Mouse (Mus musculus) MN1 (cell line): Measurements from ENCODE around the gene Gfy.
A peak's percentile ranks its signal among the peaks of the same experiment; 100 is the strongest.

Source experiments
- DNase-seq: peaks from one replicate; pipeline ENCODE4 v3.0.0-alpha.2; 2016; ENCODE audit warnings: low spot score

The Gfy gene

DNA sequence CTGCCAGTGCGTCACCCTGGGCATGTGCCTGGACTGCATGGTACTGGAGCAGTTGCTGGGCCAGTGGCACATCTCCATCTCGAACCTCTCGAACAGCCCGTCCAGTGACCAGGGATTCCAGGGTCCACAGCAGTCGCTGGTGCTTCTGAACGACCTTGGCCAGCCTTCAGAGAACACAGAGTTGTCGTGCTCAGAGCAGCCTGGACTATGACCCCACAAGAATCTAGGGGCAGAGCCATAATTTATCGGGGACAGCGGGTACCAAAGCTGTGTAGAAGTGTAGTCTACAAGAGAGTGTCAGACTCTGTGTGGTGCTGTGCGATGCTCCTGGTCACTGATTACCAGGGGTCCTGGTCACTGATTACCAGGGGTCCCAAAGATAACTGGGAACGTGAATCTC is 31.5 kb downstream of the Gfy start:
- no peak for DNase-seq

DNA sequence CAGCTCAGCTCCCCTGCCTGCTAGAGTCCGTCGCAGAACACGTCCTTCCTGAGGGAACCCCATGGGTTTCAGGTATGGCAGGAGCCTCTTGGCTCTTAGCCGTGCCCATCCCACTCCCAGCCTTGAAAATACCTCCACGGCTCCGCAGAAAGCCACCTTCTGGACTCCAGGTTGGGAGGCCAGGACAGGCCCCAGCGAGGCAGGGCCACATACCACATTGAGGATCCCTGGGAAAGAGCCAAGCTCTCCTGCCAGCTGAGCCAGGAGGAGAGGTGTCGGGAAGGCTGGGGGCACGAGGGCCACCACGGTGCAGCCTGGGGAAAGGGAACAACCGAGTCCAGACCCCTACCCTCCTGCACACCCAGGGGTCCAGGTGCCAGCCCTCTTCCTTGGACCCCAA is 32.1 kb downstream of the Gfy start:
- DNase-seq, result no peak

DNA sequence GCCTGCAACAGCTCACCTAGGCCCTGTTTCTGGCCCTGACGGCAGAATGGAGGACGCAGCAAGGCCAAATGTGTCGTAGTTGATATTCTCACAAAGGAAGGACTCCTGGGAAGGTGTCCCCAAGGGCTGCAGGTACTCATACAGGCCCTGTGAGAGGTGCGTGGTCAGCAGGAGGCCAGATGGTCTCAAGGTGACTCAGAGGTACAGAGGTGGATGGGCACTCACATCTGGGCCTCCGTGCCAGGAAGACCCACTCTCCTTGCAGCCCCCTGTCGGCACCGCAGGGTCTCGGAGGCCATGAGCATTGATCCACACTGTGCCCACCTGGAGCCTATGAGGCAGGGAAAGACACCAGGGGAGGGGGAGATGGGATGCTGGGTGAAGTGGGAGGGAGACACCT is 33.9 kb downstream of the Gfy start:
- no peak for DNase-seq

DNA sequence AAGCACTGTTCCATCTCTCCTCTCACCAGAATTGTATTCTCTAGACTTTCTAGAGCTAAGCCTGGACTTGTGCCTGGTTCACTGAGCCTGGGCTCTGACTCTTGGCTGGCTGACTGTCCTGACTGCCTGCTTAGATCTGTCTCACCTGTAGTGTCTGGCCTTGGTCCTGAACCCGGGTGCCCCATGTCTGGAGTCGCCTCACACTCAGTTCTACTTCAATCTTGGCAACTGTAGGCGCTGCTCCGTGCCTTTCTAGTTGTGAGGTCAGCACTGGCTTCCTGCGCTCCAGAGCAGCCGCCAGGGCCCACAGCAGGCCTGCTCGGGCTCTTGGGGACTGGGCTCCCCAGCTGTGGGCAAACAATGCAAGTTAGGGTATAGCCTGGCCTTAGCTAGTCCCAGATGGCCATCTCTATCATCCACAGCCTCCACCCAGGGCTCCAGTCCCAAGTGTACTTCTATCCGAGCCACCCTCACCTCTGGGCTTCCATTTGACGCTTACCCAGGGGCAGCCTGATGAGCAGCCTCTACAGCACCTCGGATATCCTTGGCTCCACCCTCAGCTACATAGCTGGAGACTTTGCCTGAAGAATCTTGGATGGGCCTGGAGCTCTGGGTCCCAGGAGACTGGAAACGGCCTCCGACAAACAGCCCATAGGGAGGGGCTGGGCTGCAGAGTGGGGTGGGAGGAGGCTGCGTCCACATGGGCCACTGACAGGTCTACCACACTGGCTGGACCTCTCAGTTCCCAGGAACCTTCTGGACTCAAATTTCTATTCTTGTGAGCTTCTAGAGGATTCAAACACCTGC is 34.8 kb downstream of the Gfy start:
- no peak for DNase-seq

DNA sequence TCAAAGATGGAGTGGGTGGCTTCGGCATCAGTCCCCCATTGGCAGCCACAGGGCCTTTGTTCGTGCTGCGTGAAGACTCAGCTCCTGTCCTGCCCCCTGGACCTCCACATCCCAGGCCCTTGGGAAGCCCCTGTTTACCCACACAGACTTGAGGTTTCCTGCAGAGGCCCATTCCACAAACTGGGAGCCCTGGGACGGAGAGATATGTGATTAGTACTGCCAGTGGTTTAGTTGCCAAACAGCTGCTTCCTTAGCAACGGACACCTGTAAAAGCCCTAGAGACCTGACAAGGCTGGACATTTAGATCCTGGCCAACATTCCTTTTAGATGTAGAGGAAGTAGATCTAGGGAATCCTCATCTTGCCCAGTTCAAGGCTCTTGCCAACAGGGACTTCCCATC is 37.5 kb downstream of the Gfy start:
- DNase-seq, result no peak

DNA sequence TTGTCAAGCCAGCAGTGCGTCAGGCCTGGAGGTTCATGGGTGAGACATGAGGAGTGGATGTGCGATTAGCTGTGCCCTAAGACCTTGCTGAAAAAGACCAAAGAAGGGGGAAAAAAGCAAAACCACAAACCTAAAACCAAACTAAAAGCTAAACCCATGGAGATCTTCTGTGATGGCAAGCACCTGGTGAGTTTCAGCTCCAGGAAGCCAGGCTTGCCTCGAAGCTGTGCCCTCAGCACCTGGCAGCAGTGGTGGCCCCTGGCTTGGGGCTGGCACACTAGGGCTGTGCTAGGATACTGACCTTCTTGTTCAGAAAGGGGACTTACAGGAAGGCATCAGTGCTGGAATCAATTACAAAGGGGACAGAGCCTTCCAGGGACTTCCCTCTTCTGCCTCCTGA is 38.0 kb downstream of the Gfy start:
- DNase-seq, result no peak

DNA sequence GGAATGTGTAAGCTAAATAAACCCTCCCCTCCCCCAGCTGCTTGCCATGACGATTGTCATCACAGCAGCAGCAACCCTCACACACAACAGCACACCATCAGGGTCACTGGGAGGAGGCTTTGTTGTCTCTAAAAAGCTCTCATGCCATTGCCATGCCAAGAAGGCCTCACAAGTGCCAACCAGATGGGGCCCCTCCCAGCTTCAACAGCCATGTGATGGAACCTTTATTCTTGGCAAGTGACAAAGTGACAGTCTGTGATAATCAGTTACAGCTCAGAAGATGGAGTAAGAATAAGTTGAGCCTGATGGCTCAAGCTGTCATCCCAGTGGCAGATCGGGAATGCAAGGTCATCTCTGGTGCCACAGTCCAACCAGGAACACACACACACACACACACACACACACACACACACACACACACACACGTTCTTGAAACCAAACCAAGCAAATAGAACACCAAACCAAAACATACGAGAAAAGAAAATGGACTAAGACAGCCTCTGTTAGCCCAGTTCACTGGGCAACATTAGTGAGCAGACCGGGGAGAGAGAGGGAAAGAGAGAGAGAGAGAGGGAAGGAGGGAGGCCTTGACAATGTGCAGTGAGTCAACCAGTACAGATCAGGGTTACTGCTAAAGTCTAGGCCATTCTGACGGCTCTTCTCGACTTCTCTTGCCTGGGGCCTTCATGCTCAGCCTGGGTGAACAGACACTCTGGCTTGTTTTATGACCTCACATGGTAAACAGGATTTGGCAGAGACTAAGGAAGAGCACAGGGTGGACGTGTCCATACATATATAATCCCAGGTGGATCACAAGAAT is 39.3 kb downstream of the Gfy start:
- no peak for DNase-seq

DNA sequence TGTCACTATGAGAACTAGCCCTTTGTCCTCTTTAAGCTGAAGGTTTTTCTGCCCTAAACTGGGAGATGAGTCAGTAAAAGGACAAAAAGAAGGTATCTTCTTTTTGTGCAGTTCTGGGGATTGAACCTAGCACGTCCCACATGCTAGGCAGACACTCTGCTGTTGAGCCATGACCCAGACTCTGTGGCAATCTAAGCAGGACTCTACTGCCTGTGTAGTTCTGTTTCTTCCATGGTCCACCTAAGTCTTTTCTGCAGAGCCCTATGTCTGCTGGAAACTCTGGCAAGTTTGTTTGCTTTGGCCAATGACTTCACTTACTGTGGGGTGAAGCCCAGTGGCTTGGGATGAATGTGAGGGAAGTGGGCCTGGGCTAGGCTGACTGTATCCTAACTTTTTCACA is 41.0 kb downstream of the Gfy start:
- DNase-seq, result no peak

DNA sequence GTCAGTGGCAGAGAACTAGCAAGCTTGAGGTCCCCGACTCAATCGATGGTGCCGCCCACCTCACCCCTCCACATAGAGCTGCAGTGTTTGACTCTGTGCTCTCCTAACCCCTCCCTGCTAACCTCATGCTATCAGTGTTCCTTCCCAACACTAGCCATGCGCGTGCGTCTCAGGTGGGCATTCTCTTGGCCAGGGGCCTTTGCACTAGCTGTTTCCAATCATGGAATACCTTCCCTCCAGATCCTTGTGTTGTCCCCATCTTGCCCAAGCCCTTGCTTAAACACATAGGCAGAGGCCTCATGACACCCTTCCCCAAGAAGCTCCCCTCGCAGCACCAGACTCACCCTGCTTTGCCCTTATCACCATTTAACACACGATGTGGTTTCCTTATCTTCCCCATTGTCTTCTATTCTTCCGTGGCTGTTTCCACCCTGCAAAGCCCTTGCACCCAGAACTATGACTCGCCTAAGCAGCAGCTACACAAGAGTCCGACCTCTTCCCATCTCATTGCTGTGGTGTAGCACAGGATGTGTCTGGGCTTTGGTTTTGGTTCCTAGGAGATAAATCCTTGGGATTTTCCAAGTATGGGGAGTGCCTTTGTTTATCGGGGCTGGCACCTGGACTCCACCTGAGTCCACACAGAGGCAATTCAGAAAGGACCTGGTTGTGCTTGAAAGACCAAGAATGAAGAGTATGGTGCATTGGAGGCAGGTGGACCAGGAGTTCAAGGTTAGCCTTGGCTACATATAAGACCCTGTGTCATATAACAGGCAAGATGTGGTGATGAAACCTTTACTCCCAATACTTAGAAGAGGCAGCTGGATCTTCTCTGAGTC is 42.0 kb downstream of the Gfy start:
- no peak for DNase-seq

DNA sequence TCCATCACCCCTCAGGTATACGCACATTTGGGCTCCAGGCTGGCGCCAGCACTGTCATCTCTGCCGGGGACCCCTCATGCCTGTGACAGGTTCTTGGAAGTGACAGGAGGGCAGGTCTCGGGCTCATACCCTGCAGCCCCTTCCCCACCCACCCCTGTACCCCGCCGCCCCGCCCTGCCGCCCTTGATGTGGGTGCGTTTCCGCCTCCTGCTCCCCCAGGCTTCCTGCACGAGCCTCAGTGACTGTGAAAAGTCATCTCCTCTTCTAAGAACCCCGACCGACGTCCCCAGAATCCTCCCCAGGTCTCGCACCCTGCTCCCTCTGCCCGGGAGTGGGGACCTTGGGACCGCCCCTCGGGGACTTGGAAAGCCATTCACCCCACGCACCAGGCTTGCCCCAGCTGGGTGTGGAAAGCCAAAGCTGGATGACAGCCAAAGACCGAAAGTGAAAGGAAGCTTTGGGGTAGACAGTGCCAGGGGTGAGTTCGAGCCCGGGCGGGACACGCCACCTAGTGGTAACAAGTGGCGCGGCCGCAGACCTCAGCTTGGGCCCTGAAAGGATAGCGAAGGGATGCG is 43.3 kb downstream of the Gfy start, which contains the start of the genes Gm45713 and Flt3l:
Gm45713 (minus strand) TSS at position 239 of the 575 bp plus-strand sequence.
Flt3l (minus strand) TSS at position 440 of the 575 bp plus-strand sequence.
- DNase-seq, result peak; percentile 90

DNA sequence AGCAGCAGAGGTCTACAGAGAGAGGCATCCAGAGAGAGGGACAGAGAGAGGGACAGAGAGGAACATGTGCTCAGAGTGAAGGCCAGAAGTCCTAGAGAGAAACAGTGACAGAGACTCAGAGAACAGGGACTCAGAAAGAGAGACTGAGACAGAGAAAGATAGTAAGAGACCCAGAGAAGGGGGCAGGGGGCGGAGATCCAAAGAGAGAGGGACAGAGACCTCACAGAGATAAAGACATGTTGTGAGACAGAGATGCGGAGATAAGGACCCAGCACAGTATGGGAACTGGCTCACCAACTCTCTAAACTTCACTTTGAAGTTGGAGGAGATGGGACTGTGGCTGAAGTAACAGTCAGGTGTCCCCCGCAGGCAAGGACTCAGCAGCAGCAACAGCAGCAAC is 44.0 kb downstream of the Gfy start:
- no peak for DNase-seq

DNA sequence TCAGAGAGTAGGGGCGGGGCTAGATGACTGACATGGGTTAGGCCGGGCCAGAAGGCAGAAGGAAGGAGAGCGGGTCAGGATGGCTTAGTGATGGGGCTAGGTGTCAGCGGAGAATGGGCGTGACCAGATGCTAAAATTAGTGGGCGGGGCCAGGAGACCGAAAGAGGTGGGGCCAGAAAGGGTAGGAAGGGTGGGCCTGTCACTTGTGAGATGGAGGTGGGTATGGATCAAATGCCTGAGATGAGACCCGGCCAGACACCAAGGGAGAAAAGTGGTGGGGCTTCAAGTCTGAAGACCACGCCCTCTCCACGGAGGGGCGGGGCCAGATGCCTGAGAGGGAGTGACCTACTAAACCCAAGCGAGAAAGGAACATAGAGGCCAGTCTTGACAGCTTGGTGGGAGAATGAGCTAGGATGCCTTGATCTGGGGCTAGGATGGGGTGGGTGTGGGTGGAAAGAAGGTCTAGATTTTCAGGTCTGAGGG is 44.8 kb downstream of the Gfy start:
- DNase-seq, result no peak

DNA sequence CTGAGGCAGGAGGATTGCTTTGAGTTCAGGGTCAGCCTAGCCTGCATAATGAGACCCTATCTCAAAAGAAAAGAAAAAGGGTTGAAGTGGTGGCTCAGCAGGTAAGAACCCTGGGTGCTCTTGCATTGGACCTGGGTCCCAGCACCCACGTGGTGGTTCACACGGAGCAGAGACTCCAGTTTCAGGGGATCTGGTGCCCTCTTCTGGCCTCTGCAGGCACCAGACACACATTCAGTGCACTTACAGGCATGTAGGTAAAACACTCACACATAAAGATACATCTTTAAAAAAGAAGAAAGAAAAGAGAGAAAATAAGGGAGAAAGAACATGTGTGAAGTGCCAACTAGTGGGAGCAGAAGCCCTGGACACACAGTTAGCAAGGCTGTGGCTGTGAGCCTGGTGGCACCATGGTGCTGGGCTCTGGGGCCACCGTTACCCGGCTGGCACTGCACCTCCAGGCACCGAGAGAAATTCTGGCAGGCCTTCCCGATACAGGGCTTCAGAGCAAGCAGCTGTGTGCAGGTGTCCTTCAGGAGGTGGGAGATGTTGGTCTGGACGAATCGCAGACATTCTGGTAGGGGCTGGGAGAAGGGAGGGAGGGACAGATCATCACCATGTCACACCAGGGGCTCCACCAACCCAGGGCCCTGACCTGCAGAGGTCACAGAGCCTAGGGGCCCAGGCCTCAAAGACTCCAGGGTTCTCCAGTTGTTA is 45.8 kb downstream of the Gfy start:
- no peak for DNase-seq

DNA sequence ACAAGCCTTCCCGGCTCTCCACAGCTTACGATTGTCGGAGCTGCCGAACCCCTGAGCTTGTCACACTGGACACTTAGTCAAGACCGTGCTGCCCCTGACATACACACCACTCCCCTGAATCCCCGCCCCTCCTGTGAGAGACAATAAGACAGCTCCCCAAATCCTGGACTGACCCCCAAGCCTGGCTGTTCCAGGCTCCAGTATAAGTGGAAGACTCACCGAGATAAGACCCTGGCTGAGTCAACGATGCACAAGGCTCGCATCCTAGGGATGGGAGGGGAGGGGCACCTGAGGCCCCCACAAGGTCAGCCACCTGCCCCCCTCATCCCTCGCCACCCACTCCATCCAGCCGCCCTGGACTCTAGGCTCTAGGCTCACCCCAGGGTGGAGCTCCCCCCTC is 47.5 kb downstream of the Gfy start:
- no peak for DNase-seq

DNA sequence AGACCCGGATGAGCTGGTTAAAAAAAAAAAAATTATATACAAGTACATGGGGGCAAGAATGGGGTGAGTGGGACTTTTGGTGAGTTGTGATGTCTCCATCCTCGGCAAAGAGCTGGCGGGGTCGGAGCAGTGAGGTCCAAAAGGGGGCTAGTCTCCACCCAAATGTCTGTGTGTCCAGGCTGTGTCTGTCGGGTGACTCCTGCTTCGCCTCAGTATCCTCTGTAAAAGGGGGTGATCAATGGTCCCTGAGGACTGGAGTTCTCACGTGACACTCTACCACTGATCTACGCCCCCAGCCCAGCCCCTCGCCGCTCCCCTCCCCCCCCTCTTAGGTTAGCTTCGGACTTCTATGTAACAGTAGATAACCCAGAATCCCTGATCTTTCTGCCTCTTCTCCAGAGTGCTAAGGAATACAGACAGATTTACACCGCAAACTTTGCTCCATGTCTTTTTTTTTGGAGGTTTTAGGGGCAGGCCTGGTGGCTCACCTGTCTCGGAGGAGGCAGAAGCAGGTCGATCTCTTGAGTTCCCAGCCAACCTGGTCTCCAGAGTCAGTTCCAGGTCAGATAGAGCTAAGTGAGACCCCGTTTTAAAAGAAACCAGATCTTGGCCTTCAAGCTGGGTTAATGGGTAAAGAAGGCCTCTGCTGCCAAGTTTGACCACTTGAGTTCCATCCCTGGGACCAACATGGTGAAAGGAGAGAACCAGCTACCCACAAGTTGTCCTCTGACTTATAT is 49.4 kb downstream of the Gfy start:
- no peak for DNase-seq

DNA sequence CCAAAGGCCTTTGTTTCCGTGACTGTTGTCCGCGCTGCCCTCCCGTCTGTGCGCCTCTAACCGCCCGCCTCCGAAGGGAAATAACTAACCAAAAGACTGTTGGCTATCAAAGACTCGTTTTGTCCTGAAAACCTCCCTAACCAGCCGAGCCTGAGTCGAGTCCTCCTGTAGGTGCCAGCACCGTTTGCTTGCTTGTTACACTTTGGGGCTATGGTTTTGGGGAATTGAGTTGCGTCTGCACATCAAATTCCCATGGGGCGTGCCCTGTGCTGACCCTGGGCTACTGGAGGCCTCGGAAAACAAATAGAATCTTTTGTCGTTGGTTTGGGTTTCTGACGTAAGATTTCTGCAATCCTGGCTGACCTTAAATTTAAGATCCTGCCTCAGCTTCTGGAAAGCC is 50.1 kb downstream of the Gfy start:
- peak; percentile 79 for DNase-seq

DNA sequence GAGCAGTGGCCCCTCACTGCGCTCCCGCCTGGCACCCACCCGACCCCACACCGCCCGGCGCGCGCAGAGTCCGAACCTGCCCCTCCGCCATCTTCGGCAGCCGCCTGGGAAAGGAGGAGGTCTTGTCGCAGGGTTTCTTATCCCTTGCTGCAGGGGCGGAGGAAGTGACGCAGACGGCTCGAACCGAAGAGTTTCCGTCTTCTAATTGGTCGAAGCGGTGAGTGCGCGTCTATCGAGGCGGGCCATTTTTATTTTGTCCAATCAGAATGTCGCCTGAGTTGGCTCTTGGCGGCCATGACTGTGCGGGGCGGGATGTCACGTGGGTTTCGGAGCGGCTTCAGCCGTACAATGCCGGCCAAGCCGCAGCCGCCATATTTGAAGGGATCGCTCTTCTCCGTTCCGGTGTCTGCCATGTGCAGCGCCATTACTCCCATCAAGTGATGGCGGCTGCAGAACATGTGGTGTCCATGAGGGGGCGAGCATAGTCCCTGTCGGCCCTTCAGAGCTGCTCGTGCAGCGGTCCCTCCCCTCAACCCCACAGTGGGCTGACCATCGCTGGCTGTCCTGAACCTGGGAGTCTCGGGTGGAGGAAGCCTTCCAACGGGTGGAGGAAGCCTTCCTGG is 50.6 kb downstream of the Gfy start, which contains the start of gene Rpl13a:
Rpl13a (minus strand) TSS at position 138 of the 623 bp plus-strand sequence.
- peak; percentile 99 for DNase-seq

DNA sequence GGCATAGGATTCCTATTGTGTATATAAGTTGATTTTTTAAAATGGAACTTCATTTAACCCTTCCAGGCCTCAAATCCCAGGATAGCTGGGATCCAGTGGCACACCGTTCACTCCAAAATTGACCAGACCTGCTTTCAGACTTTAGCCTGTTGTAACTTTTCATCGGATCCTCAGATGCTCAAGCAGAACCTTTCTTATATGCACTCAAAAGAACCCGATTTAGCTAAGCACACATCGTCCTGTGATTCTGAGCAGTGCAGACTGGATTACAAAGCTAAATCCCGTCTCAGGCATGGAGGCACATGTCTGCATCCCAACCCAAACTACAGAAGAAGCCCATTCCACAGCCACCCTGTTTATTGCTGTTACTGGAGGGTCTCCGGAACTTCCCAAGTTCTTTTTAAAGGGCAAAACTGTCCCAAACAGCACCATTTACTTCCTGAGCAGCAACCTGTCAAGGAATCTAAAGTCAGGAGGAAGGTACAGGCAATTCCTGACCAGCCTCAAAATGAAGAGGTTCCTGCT is 51.6 kb downstream of the Gfy start:
- no peak for DNase-seq

DNA sequence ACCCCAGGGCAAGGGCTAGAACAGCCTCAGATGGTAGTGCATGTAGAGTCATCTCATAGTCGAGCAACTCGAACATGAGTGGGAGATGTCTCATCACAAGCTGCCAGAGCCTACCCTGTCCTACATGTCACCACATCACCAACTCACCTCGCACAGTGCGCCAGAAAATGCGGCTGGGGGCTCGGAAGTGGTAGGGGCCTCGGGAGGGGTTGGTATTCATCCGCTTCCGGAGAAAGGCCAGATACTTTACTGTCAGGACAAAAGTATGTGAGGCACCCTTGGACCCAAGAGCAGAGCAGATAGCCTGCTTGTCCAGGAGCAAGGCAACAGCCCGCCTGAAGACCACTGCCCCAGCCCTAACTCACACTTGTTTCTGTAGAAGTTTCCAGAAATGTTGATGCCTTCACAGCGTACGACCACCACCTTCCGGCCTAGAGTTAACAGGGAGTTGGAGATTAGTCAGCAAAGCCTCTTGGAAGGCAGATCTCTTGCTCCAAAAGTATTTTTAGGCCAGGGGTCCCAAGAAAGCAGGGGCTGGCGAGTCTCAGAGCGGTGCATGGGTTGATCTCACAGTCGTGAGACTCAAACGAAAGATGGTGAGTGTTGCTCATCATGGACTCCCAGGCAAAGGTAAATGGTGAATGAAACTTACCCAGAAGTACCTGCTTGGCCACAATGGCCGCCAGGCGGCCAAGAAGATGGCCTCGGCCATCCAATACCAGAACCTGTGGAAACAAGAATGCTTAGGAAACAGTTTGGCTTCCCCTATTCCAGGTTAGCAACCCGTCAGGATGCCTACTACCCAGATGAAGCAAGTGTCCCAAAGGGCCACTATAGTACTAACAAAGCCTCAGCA is 52.3 kb downstream of the Gfy start:
- DNase-seq, result peak; percentile 37
